Mouse (Mus musculus): ENCODE results near the gene Srebf2. TPM values are rescaled to one million over a fixed set of nuclear protein-coding genes. Genes with fewer than 3 reads are reported as not detected.
A peak's percentile ranks its signal among the peaks of the same experiment; 100 is the strongest.

Srebf2 gene
- polyA plus RNA-seq, 1 experiment: 285 TPM

GRCm38 (mm10) chr15:82138565-82138964 lies 8.4 kb upstream of the Srebf2 start:
- H3K79me2 ChIP-seq (ENCODE audit: control insufficient read depth, insufficient read depth): no peaks in the 10 kb centered on the region
- H3ac ChIP-seq (ENCODE audit: control insufficient read depth, insufficient read length): no peak overlapping the region
- no peak overlapping the region for H3K4me2 ChIP-seq (ENCODE audit: low read depth)
- peaks cover 38% of the 10 kb centered on the region for H3K36me3 ChIP-seq (ENCODE audit: control insufficient read depth, insufficient read depth)
- H3K4me3 ChIP-seq: no peak overlapping the region
- H3K27me3 ChIP-seq (ENCODE audit: control insufficient read depth, insufficient read depth, insufficient read length): no peaks in the 10 kb centered on the region
- no peak for TF ChIP-seq MYOG (IDR thresholded peaks at IDR 0.05; ENCODE audit: control insufficient read depth in 1 of 3, insufficient read depth in 1 of 3, insufficient read length in 2 of 3, low read depth in 2 of 3)
- TF ChIP-seq POLR2A (IDR thresholded peaks at IDR 0.05; ENCODE audit: insufficient read length, low read depth): no peak
- no peak for TF ChIP-seq TCF12 (IDR thresholded peaks at IDR 0.05; ENCODE audit: insufficient read depth, poor library complexity, severe bottlenecking)
- TF ChIP-seq REST (IDR thresholded peaks at IDR 0.05; ENCODE audit: insufficient read depth, insufficient read length): no peak

- TF ChIP-seq USF1 (IDR thresholded peaks at IDR 0.05; ENCODE audit: low read depth) (no peak), E2F4 (IDR thresholded peaks at IDR 0.05; ENCODE audit: insufficient read depth) (no peak), TCF3 (IDR thresholded peaks at IDR 0.05; ENCODE audit: insufficient read length, low read depth) (no peak), REST (IDR thresholded peaks at IDR 0.05; ENCODE audit: insufficient read depth, insufficient read length) (no peak), SRF (IDR thresholded peaks at IDR 0.05; ENCODE audit: control insufficient read depth, insufficient read length, low read depth) (no peak), MYOD1 (IDR thresholded peaks at IDR 0.05; ENCODE audit: control insufficient read depth in 1 of 3, insufficient read length in 2 of 3, low read depth in 2 of 3) (no peak), TCF12 (IDR thresholded peaks at IDR 0.05; ENCODE audit: insufficient read depth, poor library complexity, severe bottlenecking) (no peak), POLR2A (IDR thresholded peaks at IDR 0.05; ENCODE audit: insufficient read length, low read depth) (no peak), MAX (IDR thresholded peaks at IDR 0.05; ENCODE audit: low read depth) (no peak), CEBPB (IDR thresholded peaks at IDR 0.05; ENCODE audit: insufficient read depth, poor library complexity, severe bottlenecking) (no peak), POLR2AphosphoS2 (IDR thresholded peaks at IDR 0.05; ENCODE audit: insufficient read length, low read depth) (no peak), MYOG (IDR thresholded peaks at IDR 0.05; ENCODE audit: control insufficient read depth in 1 of 3, insufficient read depth in 1 of 3, insufficient read length in 2 of 3, low read depth in 2 of 3) (no peak)
- no peak overlapping the region for H3K4me3 ChIP-seq
- no peaks in the 10 kb centered on the region for H3K27me3 ChIP-seq (ENCODE audit: control insufficient read depth, insufficient read depth, insufficient read length)
Measured at GRCm38 (mm10) chr15:82139196-82139595, 7.8 kb upstream of the Srebf2 start.

GRCm38 (mm10) chr15:82140355-82140754 lies 6.6 kb upstream of the Srebf2 start:
- TF ChIP-seq POLR2AphosphoS2 (IDR thresholded peaks at IDR 0.05; ENCODE audit: insufficient read length, low read depth) (no peak), TCF12 (IDR thresholded peaks at IDR 0.05; ENCODE audit: insufficient read depth, poor library complexity, severe bottlenecking) (no peak), REST (IDR thresholded peaks at IDR 0.05; ENCODE audit: insufficient read depth, insufficient read length) (no peak), CEBPB (IDR thresholded peaks at IDR 0.05; ENCODE audit: insufficient read depth, poor library complexity, severe bottlenecking) (no peak), MYOG (IDR thresholded peaks at IDR 0.05; ENCODE audit: control insufficient read depth in 1 of 3, insufficient read depth in 1 of 3, insufficient read length in 2 of 3, low read depth in 2 of 3) (peak in 1 of 3 experiments; percentile 66), MYOD1 (IDR thresholded peaks at IDR 0.05; ENCODE audit: control insufficient read depth in 1 of 3, insufficient read length in 2 of 3, low read depth in 2 of 3) (peak in 2 of 3 experiments; percentile 44 to 78)
- Histone ChIP-seq H3K79me2 (ENCODE audit: control insufficient read depth, insufficient read depth) (no peaks in the 10 kb centered on the region), H3K27me3 (ENCODE audit: control insufficient read depth, insufficient read depth, insufficient read length) (no peaks in the 10 kb centered on the region), H3ac (ENCODE audit: control insufficient read depth, insufficient read length) (no peak overlapping the region), H3K4me2 (ENCODE audit: low read depth) (no peak overlapping the region), H3K36me3 (ENCODE audit: control insufficient read depth, insufficient read depth) (peaks cover 38% of the 10 kb centered on the region), H3K4me3 (no peak overlapping the region)

More at GRCm38 (mm10) chr15:82139196-82139595, 7.8 kb upstream of the Srebf2 start:
- no peak overlapping the region for H3ac ChIP-seq (ENCODE audit: control insufficient read depth, insufficient read length)
- peaks cover 38% of the 10 kb centered on the region for H3K36me3 ChIP-seq (ENCODE audit: control insufficient read depth, insufficient read depth)
- H3K79me2 ChIP-seq (ENCODE audit: control insufficient read depth, insufficient read depth): no peaks in the 10 kb centered on the region
- H3K4me2 ChIP-seq (ENCODE audit: low read depth): no peak overlapping the region

- Histone ChIP-seq H3K79me2 (ENCODE audit: control insufficient read depth, insufficient read depth) (peaks cover 14% of the 10 kb centered on the region), H3K27me3 (ENCODE audit: control insufficient read depth, insufficient read depth, insufficient read length) (no peaks in the 10 kb centered on the region), H3ac (ENCODE audit: control insufficient read depth, insufficient read length) (no peak overlapping the region), H3K4me2 (ENCODE audit: low read depth) (peak overlapping the region; percentile 12), H3K4me3 (no peak overlapping the region), H3K36me3 (ENCODE audit: control insufficient read depth, insufficient read depth) (peaks cover 32% of the 10 kb centered on the region)
- no peak for TF ChIP-seq TCF12 (IDR thresholded peaks at IDR 0.05; ENCODE audit: insufficient read depth, poor library complexity, severe bottlenecking)
- no peak for TF ChIP-seq TCF3 (IDR thresholded peaks at IDR 0.05; ENCODE audit: insufficient read length, low read depth)
- TF ChIP-seq E2F4 (IDR thresholded peaks at IDR 0.05; ENCODE audit: insufficient read depth): no peak
- TF ChIP-seq USF1 (IDR thresholded peaks at IDR 0.05; ENCODE audit: low read depth): no peak
- no peak for TF ChIP-seq REST (IDR thresholded peaks at IDR 0.05; ENCODE audit: insufficient read depth, insufficient read length)
- no peak for TF ChIP-seq POLR2A (IDR thresholded peaks at IDR 0.05; ENCODE audit: insufficient read length, low read depth)
- no peak for TF ChIP-seq MAX (IDR thresholded peaks at IDR 0.05; ENCODE audit: low read depth)
- no peak for TF ChIP-seq MYOD1 (IDR thresholded peaks at IDR 0.05; ENCODE audit: control insufficient read depth in 1 of 3, insufficient read length in 2 of 3, low read depth in 2 of 3)
- no peak for TF ChIP-seq SRF (IDR thresholded peaks at IDR 0.05; ENCODE audit: control insufficient read depth, insufficient read length, low read depth)
- no peak for TF ChIP-seq CEBPB (IDR thresholded peaks at IDR 0.05; ENCODE audit: insufficient read depth, poor library complexity, severe bottlenecking)
- no peak for TF ChIP-seq POLR2AphosphoS2 (IDR thresholded peaks at IDR 0.05; ENCODE audit: insufficient read length, low read depth)
- TF ChIP-seq MYOG (IDR thresholded peaks at IDR 0.05; ENCODE audit: control insufficient read depth in 1 of 3, insufficient read depth in 1 of 3, insufficient read length in 2 of 3, low read depth in 2 of 3): no peak
Measured at GRCm38 (mm10) chr15:82144157-82144556, 2.8 kb upstream of the Srebf2 start.

- Histone ChIP-seq H3K36me3 (ENCODE audit: control insufficient read depth, insufficient read depth) (peaks cover 29% of the 10 kb centered on the region), H3ac (ENCODE audit: control insufficient read depth, insufficient read length) (no peak overlapping the region), H3K79me2 (ENCODE audit: control insufficient read depth, insufficient read depth) (peaks cover 27% of the 10 kb centered on the region), H3K4me3 (no peak overlapping the region), H3K27me3 (ENCODE audit: control insufficient read depth, insufficient read depth, insufficient read length) (no peaks in the 10 kb centered on the region), H3K4me2 (ENCODE audit: low read depth) (peak overlapping the region; percentile 89)
- TF ChIP-seq E2F4 (IDR thresholded peaks at IDR 0.05; ENCODE audit: insufficient read depth) (no peak), CEBPB (IDR thresholded peaks at IDR 0.05; ENCODE audit: insufficient read depth, poor library complexity, severe bottlenecking) (no peak), MYOD1 (IDR thresholded peaks at IDR 0.05; ENCODE audit: control insufficient read depth in 1 of 3, insufficient read length in 2 of 3, low read depth in 2 of 3) (no peak), MYOG (IDR thresholded peaks at IDR 0.05; ENCODE audit: control insufficient read depth in 1 of 3, insufficient read depth in 1 of 3, insufficient read length in 2 of 3, low read depth in 2 of 3) (no peak), USF1 (IDR thresholded peaks at IDR 0.05; ENCODE audit: low read depth) (no peak), TCF3 (IDR thresholded peaks at IDR 0.05; ENCODE audit: insufficient read length, low read depth) (no peak), REST (IDR thresholded peaks at IDR 0.05; ENCODE audit: insufficient read depth, insufficient read length) (no peak), POLR2A (IDR thresholded peaks at IDR 0.05; ENCODE audit: insufficient read length, low read depth) (no peak), POLR2AphosphoS2 (IDR thresholded peaks at IDR 0.05; ENCODE audit: insufficient read length, low read depth) (no peak), SRF (IDR thresholded peaks at IDR 0.05; ENCODE audit: control insufficient read depth, insufficient read length, low read depth) (no peak), MAX (IDR thresholded peaks at IDR 0.05; ENCODE audit: low read depth) (no peak), TCF12 (IDR thresholded peaks at IDR 0.05; ENCODE audit: insufficient read depth, poor library complexity, severe bottlenecking) (no peak)
Measured at GRCm38 (mm10) chr15:82145408-82145807, 1.6 kb upstream of the Srebf2 start.
